Mouse (Mus musculus) left cerebral cortex, adult 2 months (tissue): ENCODE measurements at regions not wholly inside any gene's neighbourhood (a gene's known extent, or its start where the extent isn't known, plus 50 kb on each side); places are given as distances from the start of the nearest gene placed in this dataset.

Source experiments
- DNase-seq, 2 experiments: peaks; one replicate each; pipeline ENCODE4 v3.0.0; 2021 to 2022; ENCODE audit warnings: low spot score in 2 of 2, mixed read lengths in 1 of 2; ENCODE audit errors: extremely low spot score in 1 of 2
- H3K27ac ChIP-seq: fragments of 200-600 bp; 2 replicates; pipeline ENCODE4 v1.8.1; 2022
- H3K4me3 ChIP-seq: fragments of 200-600 bp; 2 replicates; pipeline ENCODE4 v1.8.1; 2022
- CTCF ChIP-seq: fragments of 200-600 bp; IDR thresholded peaks from 2 replicates; pipeline ENCODE4 v1.8.1; 2022; ENCODE audit warnings: antibody characterized with exemption, mild to moderate bottlenecking, moderate library complexity
- intact Hi-C: fragments of 180-260 bp; cut with DNase I; formaldehyde crosslinking; loops from one replicate; pipeline ENCODE4 v1.15.1; 2025

GRCm38 (mm10) chr9:30314355-30315171 is 112.3 kb upstream of the Snx19 start:
- peak overlapping the region; percentile 18; the same call in 1 of the 2 replicates for H3K4me3 ChIP-seq
- no peak for DNase-seq
- intact Hi-C loops, result loop anchor here (2.0 kb wide), 1 partner anchor 654 kb away; no protein-coding TSS in a partner anchor
- TF ChIP-seq CTCF, result no peak
- H3K27ac ChIP-seq, result no peak overlapping the region

DNA sequence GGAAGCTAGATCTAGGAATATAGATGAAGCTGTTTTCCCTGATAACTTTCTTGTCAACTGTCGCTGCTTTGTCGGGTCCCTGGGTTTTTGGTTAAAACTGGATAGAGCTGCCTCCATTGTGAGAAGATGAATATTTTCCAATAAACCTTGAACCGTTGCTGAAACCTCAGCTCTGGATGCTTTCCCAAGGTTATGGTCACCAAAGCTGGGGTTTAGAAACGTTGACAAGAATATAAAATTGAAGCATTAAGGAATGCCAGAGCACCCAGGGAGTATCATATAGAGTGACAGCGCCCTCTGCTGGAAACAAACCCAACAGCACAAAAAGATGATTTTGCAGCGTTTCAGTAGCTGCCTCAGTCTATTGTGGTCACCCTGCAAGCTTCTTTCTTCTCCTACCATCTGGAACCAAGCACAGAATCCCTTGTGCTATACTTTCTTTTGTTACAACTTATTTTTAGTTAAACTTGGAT is 111.7 kb upstream of the Snx19 start:
- peak; percentile 85 for TF ChIP-seq CTCF
- Histone ChIP-seq H3K4me3 (peak overlapping the region; percentile 18; the same call in 1 of the 2 replicates), H3K27ac (no peak overlapping the region)
- intact Hi-C loops, result loop anchor here (2.0 kb wide), 1 partner anchor 654 kb away; no protein-coding TSS in a partner anchor
- DNase-seq, result peak; percentile 56 to 76

DNA sequence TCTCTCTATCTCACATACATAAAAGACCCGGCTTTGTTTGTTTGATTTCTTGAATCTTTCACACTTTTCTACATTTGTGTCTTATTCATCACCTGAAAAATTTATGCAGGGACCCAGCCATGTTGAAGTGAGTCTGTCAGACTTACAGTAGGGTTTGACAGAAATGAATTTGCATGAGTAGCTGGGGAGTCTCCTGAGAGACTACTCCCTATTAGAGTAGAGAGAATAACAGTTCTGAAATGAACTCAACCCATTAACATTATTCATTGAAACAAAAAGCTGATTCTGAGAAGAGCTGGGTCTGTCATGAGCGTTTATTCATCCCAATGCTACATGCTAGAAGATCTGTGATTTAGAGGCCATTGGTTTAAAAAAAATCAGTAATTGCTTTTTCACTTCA is 82.0 kb upstream of the Snx19 start:
- no peak for TF ChIP-seq CTCF
- DNase-seq, result no peak
- intact Hi-C loops, result no loop called here

DNA sequence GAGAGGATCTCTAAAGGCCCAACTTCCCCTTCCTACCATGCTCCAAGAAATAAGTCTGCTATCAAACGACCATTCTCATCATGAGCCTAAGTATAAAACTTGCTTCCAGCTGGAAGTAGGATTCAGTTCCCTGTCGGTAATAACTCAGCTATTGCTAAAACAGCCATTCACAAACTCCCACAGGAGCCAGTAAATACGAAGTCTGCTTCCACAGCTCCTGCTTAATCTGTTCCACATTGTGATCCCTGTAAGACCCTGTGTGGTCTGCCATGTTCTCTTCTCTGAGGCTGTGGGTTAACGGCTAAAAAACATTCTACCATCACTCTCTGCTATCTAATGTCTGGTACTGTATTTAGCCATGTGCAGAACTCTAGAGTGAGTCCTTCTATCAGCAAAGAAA is 72.9 kb upstream of the Snx19 start:
- intact Hi-C loops, result no loop called here
- no peak for DNase-seq
- Histone ChIP-seq H3K4me3 (no peak overlapping the region), H3K27ac (no peak overlapping the region)
- TF ChIP-seq CTCF, result no peak

More for the DNA sequence above, 82.0 kb upstream of the Snx19 start:
- Histone ChIP-seq H3K4me3 (no peak overlapping the region), H3K27ac (no peak overlapping the region)

DNA sequence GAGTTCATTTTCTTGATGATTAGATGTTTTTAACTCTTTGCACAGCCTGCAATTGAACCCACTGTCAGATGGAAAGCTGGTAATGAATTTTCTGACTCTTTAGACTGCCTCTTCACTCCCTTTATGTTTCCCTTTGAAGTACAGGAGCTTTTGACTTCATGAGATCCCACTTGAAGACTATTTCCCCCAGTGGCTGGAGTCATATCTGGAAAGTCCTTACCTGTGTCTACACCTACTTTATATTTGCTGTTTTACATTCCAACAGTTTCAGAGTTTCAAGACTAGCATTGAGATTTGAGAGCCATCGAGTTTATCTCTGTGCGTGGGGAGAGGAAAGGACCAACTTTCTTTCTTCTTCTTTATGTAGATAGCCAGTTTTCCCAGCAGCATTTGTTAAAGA is 71.3 kb upstream of the Snx19 start:
- H3K4me3 ChIP-seq, result no peak overlapping the region
- intact Hi-C loops, result no loop called here
- H3K27ac ChIP-seq, result no peak overlapping the region
- no peak for TF ChIP-seq CTCF
- no peak for DNase-seq

DNA sequence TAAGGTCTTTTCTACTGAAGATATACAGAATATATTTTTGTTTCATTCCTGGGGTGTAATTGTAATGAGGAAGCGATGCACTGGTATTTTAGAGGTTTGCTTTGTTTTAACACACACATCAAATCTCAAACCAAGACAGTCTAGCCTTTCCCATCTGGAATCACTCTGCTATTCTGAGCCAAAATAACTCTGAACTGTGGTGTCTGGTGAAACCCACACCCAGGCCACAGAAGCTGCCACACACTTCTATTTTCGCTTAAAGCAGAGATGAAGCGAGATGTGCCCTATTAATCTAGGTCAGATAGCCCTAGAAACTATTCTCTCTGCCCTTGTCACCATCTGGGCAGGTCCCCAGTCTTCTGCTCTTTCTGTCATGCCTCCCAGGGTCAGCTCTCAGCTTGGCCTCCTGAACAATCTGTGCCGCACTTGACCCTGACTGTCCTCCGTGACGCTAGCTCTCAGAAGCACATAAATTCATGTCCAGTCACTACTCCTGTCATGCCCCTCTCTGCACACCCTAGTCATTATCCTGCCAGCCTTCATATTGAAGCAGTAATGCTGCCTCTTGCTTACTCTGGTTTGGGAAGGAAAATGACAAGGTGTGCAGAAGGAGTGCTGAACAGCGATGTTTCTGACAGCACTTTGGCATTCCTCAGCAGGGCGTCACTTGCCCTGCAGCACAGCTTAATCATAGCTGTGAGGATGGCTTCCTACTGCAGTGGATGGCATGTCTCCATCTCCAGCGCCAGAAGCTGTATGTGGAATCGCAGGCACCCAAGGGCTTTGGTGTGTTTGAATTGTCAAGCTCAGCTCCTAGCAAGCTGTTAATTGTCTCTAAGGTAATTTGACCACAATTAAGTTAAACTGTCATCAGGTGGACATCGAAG is 57.1 kb upstream of the Snx19 start:
- Histone ChIP-seq H3K4me3 (no peak overlapping the region), H3K27ac (no peak overlapping the region)
- no peak for TF ChIP-seq CTCF
- intact Hi-C loops, result no loop called here
- no peak for DNase-seq

DNA sequence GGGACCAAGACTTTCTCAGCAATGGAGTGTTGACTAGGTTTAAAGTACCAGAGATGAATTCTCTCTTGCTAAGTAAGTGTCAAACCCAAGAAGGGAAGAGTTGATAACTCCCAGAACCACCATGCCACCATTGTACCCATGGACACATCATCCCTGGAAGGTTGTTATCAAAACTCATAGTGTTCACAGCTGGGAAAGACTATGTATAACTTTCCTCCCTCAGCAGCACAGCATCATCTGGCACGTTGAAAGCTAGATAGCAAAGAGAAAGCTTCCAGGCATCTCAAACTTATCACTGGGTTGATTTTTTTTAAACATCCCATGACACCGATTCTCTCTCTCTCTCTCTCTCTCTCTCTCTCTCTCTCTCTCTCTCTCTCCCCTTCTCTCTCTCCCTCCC is 56.1 kb upstream of the Snx19 start:
- TF ChIP-seq CTCF, result no peak
- intact Hi-C loops, result no loop called here
- no peak for DNase-seq
- H3K27ac ChIP-seq, result no peak overlapping the region
- H3K4me3 ChIP-seq, result no peak overlapping the region

DNA sequence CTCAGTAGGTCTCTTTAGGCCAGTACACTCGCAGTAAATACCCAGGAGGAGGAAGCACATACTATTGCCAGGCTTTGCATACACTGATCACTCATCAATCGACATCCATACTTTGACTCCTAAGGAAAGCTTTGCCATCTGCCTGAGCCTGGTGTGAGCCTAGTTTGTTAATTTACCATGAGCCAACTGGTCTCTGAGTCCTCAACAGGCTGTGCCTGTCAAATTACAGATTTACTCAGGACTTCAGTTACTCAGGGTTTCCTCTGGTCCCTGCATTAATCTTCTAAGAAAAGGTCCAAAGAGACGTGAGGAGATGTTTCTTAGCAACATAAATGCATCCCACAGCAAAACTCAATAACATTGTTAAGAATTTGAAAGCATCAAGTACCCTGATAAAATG is 50.0 kb upstream of the Snx19 start:
- no peak overlapping the region for H3K27ac ChIP-seq
- no peak overlapping the region for H3K4me3 ChIP-seq
- intact Hi-C loops, result no loop called here
- no peak for DNase-seq
- no peak for TF ChIP-seq CTCF
